Mouse (Mus musculus): ENCODE measurements at regions not wholly inside any gene's neighbourhood (a gene's known extent, or its start where the extent isn't known, plus 50 kb on each side); places are given as distances from the start of the nearest gene placed in this dataset.

DNA sequence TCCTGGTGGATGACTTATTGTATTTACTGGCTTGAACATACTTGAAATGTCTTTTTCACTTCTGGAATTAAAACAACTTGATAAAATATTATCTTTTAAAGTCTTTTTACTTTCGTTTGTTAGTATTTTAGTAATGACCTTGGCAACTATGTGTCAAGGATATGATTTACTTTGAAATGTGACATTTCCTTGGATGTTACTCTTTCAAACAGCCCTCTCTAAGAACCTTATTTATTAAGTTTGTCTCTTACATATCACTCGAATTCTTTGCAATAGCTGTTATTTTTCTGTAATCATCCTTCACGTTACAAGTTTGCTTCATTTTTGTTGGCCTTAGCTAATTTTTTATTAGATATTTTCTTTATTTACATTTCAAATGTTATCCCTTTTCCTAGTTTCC, 469.8 kb downstream of the Eepd1 start:
- DNase-seq: no peak

DNA sequence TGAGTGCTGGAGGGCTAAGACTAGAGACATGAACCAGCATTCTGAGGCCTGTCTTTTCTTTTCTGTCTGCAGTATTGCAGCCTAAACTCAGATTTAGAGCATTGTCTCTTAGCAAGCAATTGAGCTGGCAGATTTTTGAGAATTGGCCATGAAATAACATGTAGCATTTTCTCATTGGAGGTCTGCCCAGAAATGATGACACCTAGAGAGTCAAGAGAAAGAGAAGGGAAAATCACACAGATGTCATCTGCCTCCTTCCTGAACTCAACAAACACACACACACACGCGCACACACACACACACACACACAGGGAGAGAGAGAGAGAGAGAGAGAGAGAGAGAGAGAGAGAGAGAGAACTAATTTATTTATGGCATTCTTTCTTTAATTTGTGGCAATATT, 477.7 kb downstream of the Eepd1 start:
- peak; percentile 6 to 47 for DNase-seq

DNA sequence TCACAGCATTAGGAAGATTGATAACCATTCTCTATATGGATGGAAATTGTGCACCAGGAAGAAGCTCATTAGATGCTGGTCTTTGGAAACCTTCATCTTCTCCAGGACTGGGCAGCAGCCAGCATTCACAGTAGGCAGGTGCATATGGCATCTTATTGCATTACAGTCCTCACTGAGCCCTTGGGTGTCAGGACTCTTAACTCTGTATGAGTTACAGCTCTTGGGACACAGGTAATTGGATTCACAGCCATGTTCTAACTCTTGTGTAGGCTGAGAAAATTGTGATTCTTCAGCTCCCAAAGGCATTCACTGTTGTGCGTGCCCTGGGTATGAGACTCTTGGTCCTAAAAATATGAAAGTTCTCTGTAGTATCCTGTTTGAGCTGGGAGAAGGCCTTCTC, 504.1 kb downstream of the Eepd1 start:
- no peak for DNase-seq

DNA sequence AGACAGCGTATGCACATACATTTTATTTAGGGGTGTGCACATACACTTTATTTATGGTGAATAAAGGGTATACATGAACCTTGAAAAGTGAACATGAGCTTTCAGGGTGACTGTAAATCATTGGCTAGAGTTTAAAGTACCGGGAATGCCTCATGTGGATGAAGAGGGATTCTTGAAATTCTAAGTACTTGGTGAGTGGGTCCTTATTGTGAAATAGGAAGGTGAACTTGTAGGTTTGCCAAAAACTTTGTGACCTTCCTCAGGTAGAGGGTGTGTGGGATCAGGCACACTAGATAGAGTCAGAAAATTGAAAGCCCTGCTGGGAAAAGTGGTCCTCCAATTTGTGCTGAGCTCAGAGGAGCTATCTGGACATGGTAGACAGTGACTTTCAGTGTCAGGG, 504.6 kb downstream of the Eepd1 start:
- no peak for DNase-seq

DNA sequence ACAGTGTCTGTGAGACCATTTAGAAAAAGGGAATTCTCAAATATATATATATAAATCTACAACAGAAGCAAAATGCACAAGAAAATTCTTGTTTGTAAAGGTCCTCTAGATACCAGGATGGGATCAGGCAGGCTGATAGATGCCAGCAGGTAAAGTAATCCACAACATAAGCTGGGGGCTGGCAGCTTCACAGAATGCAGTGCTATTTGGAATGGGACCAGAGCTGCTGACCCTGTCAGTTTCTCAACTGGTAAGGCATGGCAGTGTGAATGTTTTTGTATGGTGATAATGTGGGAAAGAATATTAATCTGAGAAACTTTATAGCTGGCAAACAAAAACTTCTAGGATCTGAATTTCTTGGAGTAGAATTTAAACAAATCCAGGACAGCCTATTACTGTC, 520.5 kb downstream of the Eepd1 start:
- DNase-seq: no peak

Data from cerebellum, postnatal 25 days (tissue).